Mouse (Mus musculus): ENCODE measurements around the gene Suv39h2.

- TF ChIP-seq EP300 (optimal IDR thresholded peaks at IDR 0.05) (no peak), CTCF (IDR thresholded peaks at IDR 0.05; ENCODE audit: low read depth) (no peak)
These were observed 52.3 kb downstream of the Suv39h2 start, which contains the start of gene Meig1 for GRCm38 (mm10) chr2:3422548-3422947.
